Mouse (Mus musculus) testis, adult 2 months (tissue): ENCODE measurements at regions not wholly inside any gene's neighbourhood (a gene's known extent, or its start where the extent isn't known, plus 50 kb on each side); places are given as distances from the start of the nearest gene placed in this dataset.

Experiments used
- H3K27ac ChIP-seq: fragments of 200-500 bp; 2 replicates; pipeline ENCODE4 v1.5.1; 2012; ENCODE audit warnings: low read depth, low read length; ENCODE audit not compliant: control insufficient read depth, insufficient read depth
- H3K27me3 ChIP-seq: fragments of 200-500 bp; 2 replicates; pipeline ENCODE4 v1.6.1; 2012; ENCODE audit warnings: mild to moderate bottlenecking, low read length, moderate library complexity; ENCODE audit not compliant: control insufficient read depth, insufficient read depth
- H3K36me3 ChIP-seq: fragments of 200-500 bp; 2 replicates; pipeline ENCODE4 v1.6.1; 2012; ENCODE audit warnings: mild to moderate bottlenecking, low read length; ENCODE audit not compliant: control insufficient read depth, insufficient read depth
- H3K4me1 ChIP-seq: fragments of 200-500 bp; 2 replicates; pipeline ENCODE4 v1.6.1; 2012; ENCODE audit warnings: low read length; ENCODE audit not compliant: control insufficient read depth, insufficient read depth
- H3K4me3 ChIP-seq: fragments of 200-500 bp; 2 replicates; pipeline ENCODE4 v1.5.1; 2012; ENCODE audit warnings: low read depth, mild to moderate bottlenecking, low read length, moderate library complexity, mixed read lengths; ENCODE audit not compliant: control insufficient read depth
- CTCF ChIP-seq: fragments of 200-500 bp; IDR thresholded peaks from 2 replicates; pipeline ENCODE4 v1.5.1; 2012; ENCODE audit warnings: low read depth, mild to moderate bottlenecking, inconsistent platforms, low read length, moderate library complexity; ENCODE audit not compliant: control insufficient read depth, insufficient read depth, insufficient replicate concordance
- POLR2A ChIP-seq: fragments of 200-500 bp; IDR thresholded peaks from 2 replicates; pipeline ENCODE4 v1.6.1; 2012; ENCODE audit warnings: low read depth, mild to moderate bottlenecking, inconsistent platforms, low read length, moderate library complexity; ENCODE audit not compliant: control insufficient read depth

GRCm38 (mm10) chr1:51528671-51529070, 50.4 kb upstream of the Nabp1 start:
- H3K27ac ChIP-seq, result no peak overlapping the region
- peaks cover 4% of the 10 kb centered on the region; the same call in 1 of the 2 replicates for H3K4me1 ChIP-seq
- no peaks in the 10 kb centered on the region for H3K36me3 ChIP-seq
- no peaks in the 10 kb centered on the region for H3K27me3 ChIP-seq
- TF ChIP-seq POLR2A, result no peak
- no peak for TF ChIP-seq CTCF
- H3K4me3 ChIP-seq, result no peak overlapping the region
